Mouse (Mus musculus) thymus, adult 2 months (tissue): ENCODE results near the gene Plekhg6. TPM values are rescaled to one million over a fixed set of nuclear protein-coding genes. Genes with fewer than 3 reads are reported as not detected.

ENCODE experiments used
- DNase-seq: peaks from one replicate; pipeline ENCODE4 v3.0.0; 2021
- H3K27ac ChIP-seq: fragments of 200-500 bp; 2 replicates; pipeline ENCODE4 v1.5.1; 2012; ENCODE audit warnings: low read length, control low read depth; ENCODE audit not compliant: control insufficient read depth, insufficient read depth
- H3K27me3 ChIP-seq: fragments of 200-500 bp; 2 replicates; pipeline ENCODE4 v1.6.1; 2012; ENCODE audit warnings: mild to moderate bottlenecking, low read length, moderate library complexity, mixed read lengths; ENCODE audit not compliant: control insufficient read depth, insufficient read depth
- H3K36me3 ChIP-seq: fragments of 200-500 bp; 2 replicates; pipeline ENCODE4 v1.6.1; 2012; ENCODE audit warnings: mild to moderate bottlenecking, low read length, moderate library complexity; ENCODE audit not compliant: control insufficient read depth, insufficient read depth
- H3K4me1 ChIP-seq: fragments of 200-500 bp; replicated peaks from 2 replicates; pipeline ENCODE4 v1.6.1; 2012; ENCODE audit warnings: low read length; ENCODE audit not compliant: control insufficient read depth, insufficient read depth
- H3K4me3 ChIP-seq: fragments of 200-500 bp; 2 replicates; pipeline ENCODE4 v1.5.1; 2012; ENCODE audit warnings: mild to moderate bottlenecking, low read length, control low read depth, moderate library complexity; ENCODE audit not compliant: control insufficient read depth, insufficient read depth
- CTCF ChIP-seq: fragments of 200-500 bp; IDR thresholded peaks from 2 replicates; pipeline ENCODE4 v1.5.1; 2012; ENCODE audit warnings: mild to moderate bottlenecking, control low read depth, low read length, moderate library complexity, borderline replicate concordance; ENCODE audit not compliant: control insufficient read depth, poor library complexity, insufficient read depth; ENCODE audit errors: extremely low read depth
- POLR2A ChIP-seq: fragments of 200-500 bp; IDR thresholded peaks from 2 replicates; pipeline ENCODE4 v1.6.1; 2012; ENCODE audit warnings: mild to moderate bottlenecking, low read length, control low read depth, moderate library complexity; ENCODE audit not compliant: control insufficient read depth, poor library complexity, insufficient read depth; ENCODE audit errors: extremely low read depth
- WGBS: fragments of 180-500 bp; shearing (Covaris S2); methylation state at CpG from one replicate; pipeline ENCODE4 v1.1.7; 2018; 5-methylcytosine and 5-hydroxymethylcytosine counted together
- polyA plus RNA-seq: library from polyadenylated mRNA; depleted of rRNA; stranded (reverse); fragments of >200 nt; gene quantifications from 2 replicates; pipeline ENCODE4 v1.2.3, GENCODE M21; 2012

The Plekhg6 gene
- polyA plus RNA-seq, 1 experiment = 2.5 TPM

GRCm38 (mm10) chr6:125385066-125385974, 4.7 kb upstream of the Plekhg6 start:
- no peak overlapping the region for H3K4me3 ChIP-seq
- TF ChIP-seq POLR2A (no peak), CTCF (no peak)
- peak; percentile 65 for DNase-seq
- 89% methylated on average over 11 of the region's 11 CpGs for WGBS
- no peak overlapping the region for H3K27ac ChIP-seq
- H3K36me3 ChIP-seq = no peaks in the 10 kb centered on the region
- peaks cover 11% of the 10 kb centered on the region for H3K4me1 ChIP-seq
- peaks cover 3% of the 10 kb centered on the region; the same call in 1 of the 2 replicates for H3K27me3 ChIP-seq

GRCm38 (mm10) chr6:125382024-125382423, 1.4 kb upstream of the Plekhg6 start:
- Histone ChIP-seq H3K4me1 (peaks cover 25% of the 10 kb centered on the region), H3K4me3 (no peak overlapping the region), H3K36me3 (no peaks in the 10 kb centered on the region), H3K27me3 (peaks cover 5% of the 10 kb centered on the region; the same call in 1 of the 2 replicates), H3K27ac (no peak overlapping the region)
- no peak for DNase-seq
- TF ChIP-seq CTCF = no peak
- no peak for TF ChIP-seq POLR2A
- WGBS = 90% methylated on average over 2 of the region's 2 CpGs

- Histone ChIP-seq H3K4me3 (no peak overlapping the region), H3K27ac (no peak overlapping the region), H3K4me1 (peaks cover 22% of the 10 kb centered on the region), H3K36me3 (no peaks in the 10 kb centered on the region), H3K27me3 (peaks cover 5% of the 10 kb centered on the region; the same call in 1 of the 2 replicates)
- 56% methylated on average over 9 of the region's 9 CpGs for WGBS
- no peak for DNase-seq
- TF ChIP-seq POLR2A (no peak), CTCF (no peak)
Observed at GRCm38 (mm10) chr6:125379781-125380180, 812 bp downstream of the Plekhg6 start.

GRCm38 (mm10) chr6:125378621-125379020, 2.0 kb downstream of the Plekhg6 start:
- no peak for DNase-seq
- peaks cover 14% of the 10 kb centered on the region for H3K4me1 ChIP-seq
- no peaks in the 10 kb centered on the region for H3K36me3 ChIP-seq
- no peak overlapping the region for H3K4me3 ChIP-seq
- no peak overlapping the region for H3K27ac ChIP-seq
- no peak for TF ChIP-seq CTCF
- no peak for TF ChIP-seq POLR2A
- WGBS = 73% methylated on average over 6 of the region's 6 CpGs
- peaks cover 5% of the 10 kb centered on the region; the same call in 1 of the 2 replicates for H3K27me3 ChIP-seq

GRCm38 (mm10) chr6:125377582-125378451, 2.8 kb downstream of the Plekhg6 start:
- 56% methylated on average over 16 of the region's 16 CpGs for WGBS
- Histone ChIP-seq H3K36me3 (no peaks in the 10 kb centered on the region), H3K27ac (no peak overlapping the region), H3K4me1 (peaks cover 14% of the 10 kb centered on the region), H3K4me3 (no peak overlapping the region), H3K27me3 (peaks cover 5% of the 10 kb centered on the region; the same call in 1 of the 2 replicates)
- peak; percentile 89 for DNase-seq
- no peak for TF ChIP-seq CTCF
- TF ChIP-seq POLR2A = no peak; the same call in 1 of the 2 replicates

- no peaks in the 10 kb centered on the region for H3K36me3 ChIP-seq
- 93% methylated on average over 6 of the region's 6 CpGs for WGBS
- DNase-seq = no peak
- H3K4me3 ChIP-seq = no peak overlapping the region
- H3K4me1 ChIP-seq = peaks cover 14% of the 10 kb centered on the region
- peaks cover 5% of the 10 kb centered on the region; the same call in 1 of the 2 replicates for H3K27me3 ChIP-seq
- TF ChIP-seq POLR2A = no peak
- no peak overlapping the region for H3K27ac ChIP-seq
Observed at GRCm38 (mm10) chr6:125377042-125377441, 3.6 kb downstream of the Plekhg6 start.
